Mouse (Mus musculus) left cerebral cortex, adult 2 months (tissue): ENCODE data around the gene Bmper. TPM values are rescaled to one million over a fixed set of nuclear protein-coding genes. Genes with fewer than 3 reads are reported as not detected.
A peak's percentile ranks its signal among the peaks of the same experiment; 100 is the strongest.

Source experiments
- DNase-seq, 2 experiments: peaks; one replicate each; pipeline ENCODE4 v3.0.0; 2021 to 2022; ENCODE audit warnings: low spot score in 2 of 2, mixed read lengths in 1 of 2; ENCODE audit errors: extremely low spot score in 1 of 2
- H3K27ac ChIP-seq: fragments of 200-600 bp; 2 replicates; pipeline ENCODE4 v1.8.1; 2022
- H3K4me3 ChIP-seq: fragments of 200-600 bp; 2 replicates; pipeline ENCODE4 v1.8.1; 2022
- CTCF ChIP-seq: fragments of 200-600 bp; IDR thresholded peaks from 2 replicates; pipeline ENCODE4 v1.8.1; 2022; ENCODE audit warnings: antibody characterized with exemption, mild to moderate bottlenecking, moderate library complexity
- intact Hi-C: fragments of 180-260 bp; cut with DNase I; formaldehyde crosslinking; loops from one replicate; pipeline ENCODE4 v1.15.1; 2025
- total RNA-seq, 2 experiments: library from RNA; stranded (reverse); gene quantifications; 2 replicates each; pipeline ENCODE4 v1.2.3; 2021

The Bmper gene
- total RNA-seq, 2 experiments from 2014 or later: 6.9 to 8.6 TPM

DNA sequence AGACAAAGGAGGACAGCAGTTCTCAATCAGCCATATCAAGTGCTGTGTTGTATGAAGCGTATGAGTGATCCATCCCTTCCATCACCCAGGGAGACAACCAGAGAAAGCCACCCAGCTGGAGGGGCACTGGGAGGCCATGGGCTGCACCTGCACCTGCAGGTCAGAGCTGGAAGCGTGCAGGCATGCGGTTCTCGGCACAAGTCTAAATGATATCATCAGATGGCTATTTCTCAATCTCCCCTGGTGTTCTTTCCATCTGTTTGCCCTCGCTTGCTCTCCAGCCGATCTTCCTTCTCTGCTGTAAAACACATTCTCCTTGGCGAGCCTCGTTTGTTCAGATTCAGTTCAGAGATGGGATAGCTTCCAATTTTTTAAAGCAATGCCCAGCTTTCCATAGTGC lies 160.4 kb downstream of the Bmper start:
- TF ChIP-seq CTCF: no peak
- Histone ChIP-seq H3K27ac (no peak overlapping the region), H3K4me3 (no peak overlapping the region)
- intact Hi-C loops: no loop called here
- DNase-seq: no peak

DNA sequence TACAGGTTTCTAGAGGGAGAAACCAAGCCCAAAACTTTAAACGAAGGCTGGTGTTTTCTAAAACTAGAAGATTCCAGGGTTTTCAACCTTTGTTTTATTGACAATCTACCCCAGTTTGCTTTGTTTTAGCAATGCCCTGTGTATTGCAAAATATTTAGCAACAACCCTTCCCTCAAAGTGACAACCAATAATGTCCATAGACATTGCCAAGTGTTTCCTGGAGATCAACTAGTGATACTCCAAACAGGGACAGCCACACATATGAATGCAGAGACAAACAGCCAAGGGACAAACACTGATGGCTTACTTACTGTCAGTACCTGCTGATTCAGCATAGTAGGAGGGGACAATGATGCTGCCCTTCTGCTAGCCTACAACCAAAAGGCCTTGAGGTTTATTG lies 161.0 kb downstream of the Bmper start:
- Histone ChIP-seq H3K27ac (no peak overlapping the region), H3K4me3 (no peak overlapping the region)
- no peak for DNase-seq
- TF ChIP-seq CTCF: no peak
- intact Hi-C loops: no loop called here

DNA sequence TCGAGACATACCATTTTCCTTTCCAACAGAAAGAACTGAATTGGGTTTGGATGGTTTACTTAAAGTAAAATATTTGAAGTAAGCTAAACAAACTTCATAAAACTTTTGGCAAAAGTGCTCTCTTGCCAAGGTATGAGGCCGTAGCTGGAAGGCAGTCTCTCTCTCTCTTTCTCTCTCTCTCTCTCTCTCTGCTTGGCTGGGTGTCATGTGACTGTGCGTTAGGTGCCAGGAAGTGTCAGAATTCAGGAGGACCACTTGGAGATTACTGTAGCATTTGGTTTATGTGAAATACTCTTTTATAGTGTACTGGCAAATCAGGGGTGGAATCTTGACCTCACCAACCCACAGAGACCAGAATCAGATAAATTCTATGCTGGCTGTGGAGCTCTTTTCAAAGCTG lies 162.0 kb downstream of the Bmper start:
- TF ChIP-seq CTCF: no peak
- intact Hi-C loops: no loop called here
- no peak for DNase-seq
- H3K27ac ChIP-seq: no peak overlapping the region
- no peak overlapping the region for H3K4me3 ChIP-seq

DNA sequence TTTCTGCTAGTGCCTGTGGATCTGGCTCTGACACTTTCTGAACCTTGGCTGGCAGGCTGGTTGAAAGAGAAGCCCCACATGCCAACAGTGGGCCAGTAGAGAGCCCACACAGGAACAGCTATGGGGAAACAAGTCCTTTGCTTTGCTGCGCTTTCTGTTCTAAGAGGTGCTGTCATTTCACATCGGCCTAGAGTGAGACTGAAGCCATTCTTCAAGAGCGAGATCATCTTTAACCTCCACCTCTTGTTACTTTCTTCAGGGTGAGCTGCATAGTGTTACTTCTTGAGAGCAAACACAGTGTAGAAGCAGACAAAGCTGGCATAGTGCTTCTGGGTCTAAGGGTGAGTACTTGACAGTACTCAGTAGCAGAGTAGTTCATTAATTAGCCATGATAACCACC lies 163.3 kb downstream of the Bmper start:
- intact Hi-C loops: no loop called here
- Histone ChIP-seq H3K4me3 (no peak overlapping the region), H3K27ac (no peak overlapping the region)
- DNase-seq: no peak
- no peak for TF ChIP-seq CTCF

DNA sequence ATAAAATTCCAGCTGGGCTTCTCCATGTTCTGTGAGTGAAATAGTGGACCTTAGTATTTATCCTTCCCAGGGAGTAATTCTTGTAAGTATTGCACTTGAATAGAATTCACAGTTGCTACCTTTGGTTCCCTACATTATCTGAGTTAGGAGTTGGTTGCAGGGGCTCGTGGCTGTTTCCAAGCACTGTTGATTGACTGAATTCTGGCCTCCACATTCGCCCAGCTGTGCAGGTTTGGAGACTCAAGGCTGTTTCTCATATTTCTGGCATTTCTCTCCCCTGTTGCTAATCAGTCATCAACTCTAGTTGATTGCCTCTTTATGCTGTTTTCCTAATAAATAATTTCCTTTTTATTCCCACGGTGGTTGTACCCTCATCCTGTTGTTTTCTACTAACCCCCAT lies 167.2 kb downstream of the Bmper start:
- DNase-seq: no peak
- intact Hi-C loops: loop anchor here (10.0 kb wide), 1 partner anchor 365 kb away; no protein-coding TSS in a partner anchor
- Histone ChIP-seq H3K27ac (no peak overlapping the region), H3K4me3 (no peak overlapping the region)
- no peak for TF ChIP-seq CTCF

DNA sequence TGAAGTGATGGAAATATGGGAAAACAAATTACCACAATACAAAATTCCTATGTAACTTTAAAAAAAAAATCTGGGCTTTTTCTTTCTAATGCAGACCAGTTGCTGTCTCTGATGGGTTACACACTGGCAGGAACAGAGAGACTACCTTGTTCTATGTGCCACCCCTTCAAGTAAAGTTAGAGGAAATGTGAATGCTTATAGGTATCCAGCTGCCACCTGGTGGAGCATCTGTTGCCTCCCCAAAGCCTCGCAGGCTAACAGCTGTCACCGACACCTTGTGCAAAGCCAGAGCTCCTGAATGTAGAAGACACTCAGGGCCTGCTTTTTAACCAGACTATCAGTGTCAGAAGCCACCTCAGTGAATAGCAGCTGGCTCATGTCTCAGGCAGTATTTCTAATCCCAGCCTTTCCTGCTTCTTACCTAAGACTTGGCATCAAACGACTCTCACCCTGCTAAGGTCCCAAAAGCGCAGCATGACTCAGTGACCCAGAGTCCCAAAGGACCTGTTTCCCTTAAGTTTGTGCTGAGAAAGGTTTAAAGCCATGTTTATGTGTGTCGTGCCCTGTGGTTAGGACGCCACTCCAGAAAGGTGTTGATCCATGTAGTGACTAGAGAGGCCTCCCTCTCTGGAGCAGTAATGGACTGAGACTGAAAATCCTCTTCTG lies 171.9 kb downstream of the Bmper start:
- intact Hi-C loops: loop anchor here (10.0 kb wide), 1 partner anchor 370 kb away; no protein-coding TSS in a partner anchor
- no peak overlapping the region for H3K4me3 ChIP-seq

DNA sequence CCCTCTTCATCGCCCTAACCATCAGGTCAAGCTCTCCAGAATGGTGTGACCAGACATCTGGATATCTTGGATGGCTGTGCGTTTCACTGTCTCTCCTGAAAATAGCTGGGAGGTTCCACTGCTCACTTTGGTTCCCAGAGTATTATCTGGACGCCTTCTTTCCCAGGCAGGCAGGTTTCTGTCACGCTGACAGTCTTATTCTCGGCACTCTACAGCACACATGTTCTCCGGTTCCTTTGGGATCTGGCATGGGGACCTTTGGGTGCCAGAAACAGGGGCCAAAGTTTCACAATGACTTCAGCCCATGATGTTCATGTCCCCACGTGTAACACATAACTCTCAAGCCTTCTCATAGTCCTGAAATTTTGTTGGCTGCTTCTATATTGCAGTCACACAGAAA lies 173.3 kb downstream of the Bmper start:
- Histone ChIP-seq H3K4me3 (no peak overlapping the region), H3K27ac (no peak overlapping the region)
- no peak for TF ChIP-seq CTCF
- intact Hi-C loops: loop anchor here (10.0 kb wide), 1 partner anchor 371 kb away; no protein-coding TSS in a partner anchor
- DNase-seq: no peak

More for the DNA sequence above, 171.9 kb downstream of the Bmper start:
- DNase-seq: no peak
- peak; percentile 21 for TF ChIP-seq CTCF
- H3K27ac ChIP-seq: no peak overlapping the region

DNA sequence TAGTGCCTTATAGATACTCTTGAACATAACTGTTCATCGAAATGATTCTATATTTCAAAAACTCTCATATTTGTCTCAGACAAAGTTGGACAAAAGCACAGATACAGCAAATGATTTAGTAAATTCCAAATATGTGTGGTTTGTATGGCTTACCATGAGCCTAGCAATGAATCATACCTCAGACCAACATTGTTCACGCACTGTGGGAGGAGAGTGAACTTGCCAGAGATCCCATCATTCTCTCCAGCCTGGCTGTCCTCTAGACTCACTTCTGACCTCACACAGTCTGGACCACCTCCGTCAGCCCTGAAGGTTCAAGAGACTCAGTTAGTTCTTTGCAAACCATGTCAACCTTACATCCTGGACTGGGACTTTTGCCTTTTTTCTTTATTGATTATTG lies 175.0 kb downstream of the Bmper start:
- intact Hi-C loops: loop anchor here (10.0 kb wide), 1 partner anchor 373 kb away; no protein-coding TSS in a partner anchor
- no peak for TF ChIP-seq CTCF
- no peak overlapping the region for H3K4me3 ChIP-seq
- H3K27ac ChIP-seq: no peak overlapping the region
- DNase-seq: no peak

DNA sequence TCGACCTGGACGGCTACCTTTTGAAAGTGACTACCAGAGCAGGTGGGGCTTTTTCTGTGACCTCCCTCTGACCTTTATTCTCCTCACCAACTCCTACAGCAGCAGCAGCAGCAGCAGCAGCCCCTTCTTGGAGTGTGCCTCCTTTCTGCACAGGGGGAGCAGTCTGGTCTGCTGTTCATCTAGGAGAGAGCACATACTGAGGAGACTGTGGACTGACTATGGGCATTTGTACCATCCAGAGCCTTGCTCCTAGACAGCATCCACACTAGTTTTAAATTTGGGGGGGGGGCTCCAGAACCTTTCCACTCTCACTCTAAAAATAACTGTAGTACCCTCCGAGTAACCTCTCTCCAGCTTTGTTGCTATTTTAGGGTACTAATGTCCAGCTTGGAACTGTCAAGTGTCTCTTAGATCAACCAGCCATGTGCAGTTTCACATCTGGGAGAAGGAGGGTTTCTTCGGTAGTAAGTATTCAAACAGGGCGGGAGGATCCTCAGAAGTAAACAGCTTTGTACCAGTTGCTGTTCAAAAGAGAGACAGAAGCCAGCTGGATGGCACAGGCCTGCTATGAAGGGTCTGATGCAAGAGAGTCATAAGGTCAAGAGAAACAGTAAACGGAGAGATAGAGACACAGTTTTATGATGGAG lies 176.9 kb downstream of the Bmper start:
- Histone ChIP-seq H3K27ac (no peak overlapping the region), H3K4me3 (no peak overlapping the region)
- intact Hi-C loops: loop anchor here (10.0 kb wide), 1 partner anchor 375 kb away; no protein-coding TSS in a partner anchor
- DNase-seq: no peak
- TF ChIP-seq CTCF: no peak

DNA sequence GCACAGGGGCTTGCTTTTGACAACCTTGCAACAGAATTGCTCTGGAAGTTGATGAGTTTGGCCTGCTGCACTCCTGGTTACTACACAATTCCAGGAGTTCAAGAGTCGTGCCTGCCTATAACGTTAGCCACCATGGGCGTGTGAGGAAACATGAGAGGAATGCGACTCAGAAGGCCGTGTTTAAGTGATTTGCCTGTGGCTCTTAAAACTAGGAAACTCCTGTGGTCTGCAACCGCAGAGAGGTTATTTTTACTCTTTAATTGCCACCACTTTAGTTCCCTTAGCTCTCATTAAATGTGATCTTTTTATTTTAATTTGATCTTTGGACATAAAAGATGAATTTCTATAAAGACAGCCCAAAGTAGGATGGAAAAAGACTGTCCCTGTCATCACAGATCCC lies 184.5 kb downstream of the Bmper start:
- TF ChIP-seq CTCF: no peak
- intact Hi-C loops: no loop called here
- DNase-seq: no peak
- Histone ChIP-seq H3K4me3 (no peak overlapping the region), H3K27ac (no peak overlapping the region)

DNA sequence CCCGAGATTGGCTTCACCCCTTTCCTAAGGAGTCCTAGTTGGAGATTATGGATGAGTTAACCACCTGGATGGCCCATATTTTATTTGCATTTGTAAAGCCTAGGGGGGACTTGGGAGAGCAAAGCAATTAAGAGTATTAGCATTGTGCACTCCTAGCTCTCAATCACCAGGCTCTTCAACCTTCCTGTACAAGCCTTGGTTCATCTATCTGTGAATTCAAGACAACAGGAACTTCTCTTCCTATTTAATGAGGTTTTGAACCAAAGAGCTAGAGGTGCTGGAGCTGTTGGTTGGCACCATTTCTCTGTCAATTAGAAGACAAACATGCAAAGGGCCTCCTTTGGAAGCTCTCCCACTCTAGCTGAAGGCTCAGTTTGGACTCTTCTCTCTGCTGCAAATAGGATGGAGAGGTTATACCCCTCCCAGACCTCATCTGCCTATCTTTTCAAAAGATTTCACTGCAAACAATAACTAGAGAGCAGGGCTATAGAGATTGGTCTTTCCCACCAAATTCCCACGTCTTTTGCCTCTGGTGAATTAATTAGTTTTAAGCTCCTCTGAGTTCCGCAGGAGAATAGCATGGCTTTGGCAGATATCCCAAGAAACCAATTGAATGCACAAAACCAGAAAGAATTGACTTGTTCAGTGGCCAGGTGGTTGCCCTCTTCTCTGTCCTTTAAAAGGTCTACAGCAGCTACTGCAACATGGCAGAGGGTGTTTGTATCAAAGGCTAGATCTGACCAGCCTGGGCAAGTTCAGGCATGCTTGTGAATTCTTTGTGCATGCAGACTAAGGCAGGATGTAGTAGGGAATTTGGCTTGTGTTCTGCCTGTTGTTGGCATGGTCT lies 185.3 kb downstream of the Bmper start:
- TF ChIP-seq CTCF: no peak
- intact Hi-C loops: no loop called here
- Histone ChIP-seq H3K4me3 (no peak overlapping the region), H3K27ac (no peak overlapping the region)
- no peak for DNase-seq

DNA sequence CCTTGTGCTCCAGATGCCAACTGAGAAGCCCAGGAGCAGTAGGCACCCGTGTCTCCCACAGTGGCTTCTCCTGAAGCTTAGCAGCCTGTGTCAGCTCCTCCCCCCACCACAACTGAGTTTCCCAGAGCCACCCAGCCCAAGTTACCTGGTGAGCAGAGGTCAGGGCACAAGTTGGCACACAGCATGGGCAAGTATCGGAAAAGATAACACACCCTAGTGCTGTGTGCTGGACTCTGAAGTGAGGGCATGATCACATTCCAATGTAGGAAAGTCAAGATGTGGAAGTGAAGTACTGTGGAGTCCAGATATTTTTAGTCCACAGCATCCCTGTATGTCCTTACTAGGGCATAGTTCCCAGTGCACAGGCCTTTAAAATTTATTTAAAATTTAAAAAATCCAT lies 187.7 kb downstream of the Bmper start:
- Histone ChIP-seq H3K27ac (no peak overlapping the region), H3K4me3 (no peak overlapping the region)
- DNase-seq: no peak
- intact Hi-C loops: no loop called here
- TF ChIP-seq CTCF: no peak
